Mouse (Mus musculus): ENCODE data around the gene Morc3.

Morc3 gene

GRCm38 (mm10) chr16:93877612-93878380, 45.9 kb downstream of the Morc3 start:
- in situ Hi-C loops (cut with MboI; ENCODE audit: unreplicated experiment in 2 of 2) = no loop called here

GRCm38 (mm10) chr16:93883423-93884085, 51.6 kb downstream of the Morc3 start, which contains the start of gene Chaf1b:
TSS of gene Chaf1b (plus strand) at chr16:93883901.
- in situ Hi-C loops (cut with MboI; ENCODE audit: unreplicated experiment in 2 of 2) = loop anchor here (10.0 kb wide), 1 partner anchor 169 kb away; the partner anchor contains the start of gene Dop1b (in 2 of the 2)

GRCm38 (mm10) chr16:93884086-93884721, 52.3 kb downstream of the Morc3 start:
- in situ Hi-C loops (cut with MboI; ENCODE audit: unreplicated experiment in 2 of 2) = loop anchor here (10.0 kb wide), 1 partner anchor 169 kb away; the partner anchor contains the start of gene Dop1b (in 2 of the 2)

GRCm38 (mm10) chr16:93884722-93885113, 52.8 kb downstream of the Morc3 start:
- in situ Hi-C loops (cut with MboI; ENCODE audit: unreplicated experiment in 2 of 2) = loop anchor here (10.0 kb wide), 1 partner anchor 170 kb away; the partner anchor contains the start of gene Dop1b (in 2 of the 2)

GRCm38 (mm10) chr16:93888481-93888880, 56.6 kb downstream of the Morc3 start:
- in situ Hi-C loops (cut with MboI; ENCODE audit: unreplicated experiment in 2 of 2) = loop anchor here (10.0 kb wide), 1 partner anchor 174 kb away; the partner anchor contains the start of gene Dop1b (in 2 of the 2)

- in situ Hi-C loops (cut with MboI; ENCODE audit: unreplicated experiment in 2 of 2) = no loop called here
Observed at GRCm38 (mm10) chr16:93890948-93891604, 59.2 kb downstream of the Morc3 start.

- in situ Hi-C loops (cut with MboI; ENCODE audit: unreplicated experiment in 2 of 2) = no loop called here
Observed at GRCm38 (mm10) chr16:93893285-93893684, 61.4 kb downstream of the Morc3 start.

GRCm38 (mm10) chr16:93903027-93903426, 71.1 kb downstream of the Morc3 start:
- in situ Hi-C loops (cut with MboI; ENCODE audit: unreplicated experiment in 2 of 2) = no loop called here

GRCm38 (mm10) chr16:93906156-93907014, 74.5 kb downstream of the Morc3 start:
- in situ Hi-C loops (cut with MboI; ENCODE audit: unreplicated experiment in 2 of 2) = no loop called here

- in situ Hi-C loops (cut with MboI; ENCODE audit: unreplicated experiment in 2 of 2) = no loop called here
Observed at GRCm38 (mm10) chr16:93907761-93908160, 75.8 kb downstream of the Morc3 start.

- in situ Hi-C loops (cut with MboI; ENCODE audit: unreplicated experiment in 2 of 2) = no loop called here
Observed at GRCm38 (mm10) chr16:93908196-93908595, 76.3 kb downstream of the Morc3 start.

GRCm38 (mm10) chr16:93909936-93910335, 78.0 kb downstream of the Morc3 start:
- in situ Hi-C loops (cut with MboI; ENCODE audit: unreplicated experiment in 2 of 2) = loop anchor here in 1 of 2 experiments (10.0 kb wide), 1 partner anchor 225 kb away; the partner anchor contains the start of gene Cbr3

GRCm38 (mm10) chr16:93910735-93911665, 79.1 kb downstream of the Morc3 start:
- in situ Hi-C loops (cut with MboI; ENCODE audit: unreplicated experiment in 2 of 2) = loop anchor here in 1 of 2 experiments (10.0 kb wide), 1 partner anchor 226 kb away; the partner anchor contains the start of gene Cbr3

- in situ Hi-C loops (cut with MboI; ENCODE audit: unreplicated experiment in 2 of 2) = loop anchor here in 1 of 2 experiments (10.0 kb wide), 1 partner anchor 227 kb away; the partner anchor contains the start of gene Cbr3
Observed at GRCm38 (mm10) chr16:93912158-93912557, 80.2 kb downstream of the Morc3 start.

GRCm38 (mm10) chr16:93912808-93913207, 80.9 kb downstream of the Morc3 start:
- in situ Hi-C loops (cut with MboI; ENCODE audit: unreplicated experiment in 2 of 2) = loop anchor here in 1 of 2 experiments (10.0 kb wide), 1 partner anchor 228 kb away; the partner anchor contains the start of gene Cbr3

GRCm38 (mm10) chr16:93913881-93914576, 82.1 kb downstream of the Morc3 start:
- in situ Hi-C loops (cut with MboI; ENCODE audit: unreplicated experiment in 2 of 2) = loop anchor here in 1 of 2 experiments (10.0 kb wide), 1 partner anchor 229 kb away; the partner anchor contains the start of gene Cbr3

GRCm38 (mm10) chr16:93915338-93915849, 83.5 kb downstream of the Morc3 start:
- in situ Hi-C loops (cut with MboI; ENCODE audit: unreplicated experiment in 2 of 2) = loop anchor here (5.0 to 10.0 kb wide), 2 partner anchors 231 to 342 kb away; partner anchors contain the start of gene Cbr3 (in 1 of the 2)
